ENCODE assay signal across 8 mouse cellular contexts in genomic region chrX:10577356-10577755, GRCm38 (mm10).
DNase-seq lines count a peak whose midpoint lies in the region; ATAC-seq and TF ChIP-seq lines count a peak whose summit lies in the region.

No protein-coding gene starts in this region.

- peak; percentile 41; the same call in 1 of the 2 replicates for TF ChIP-seq CTCF in liver, embryonic 14.5 days (IDR thresholded peaks at IDR 0.05; ENCODE audit: low read depth)

- 36% methylated on average over 1 of the region's 1 CpGs for WGBS in liver, embryonic 14.5 days (ENCODE audit: insufficient replicate concordance)
- 24% methylated on average over 1 of the region's 1 CpGs for WGBS in liver, embryonic 12.5 days (ENCODE audit: insufficient replicate concordance)

- no peak overlapping the region for H3K4me3 ChIP-seq in liver, embryonic 14.5 days (ENCODE audit: insufficient read depth in 1 of 2, low read depth in 2 of 2, low read length in 2 of 2)
- H3K4me3 ChIP-seq in liver, embryonic 12.5 days = no peak overlapping the region

- ATAC-seq in frontal cortex, adult (ENCODE audit: low TSS enrichment) = peak; percentile 59; the same call in 1 of the 2 replicates
- ATAC-seq in liver, embryonic 14.5 days (ENCODE audit: insufficient read depth) = no peak
- no peak for ATAC-seq in liver, embryonic 12.5 days
- ATAC-seq in monocyte, adult 5-6 weeks (replicated peaks; ENCODE audit: insufficient number of reproducible peaks, low FRiP score, low TSS enrichment, poor library complexity, severe bottlenecking) = no peak

- no peaks in the 10 kb centered on the region for H3K27me3 ChIP-seq in liver, embryonic 14.5 days (ENCODE audit: control insufficient read depth, insufficient read depth, low read length)
- no peaks in the 10 kb centered on the region for H3K27me3 ChIP-seq in liver, embryonic 12.5 days (replicated peaks)

- H3K4me2 ChIP-seq in liver, embryonic 14.5 days (ENCODE audit: low read depth) = no peak overlapping the region
- no peak overlapping the region for H3K4me2 ChIP-seq in liver, embryonic 12.5 days

- DNase-seq in frontal cortex, postnatal 10 days (ENCODE audit: low spot score in 2 of 2) = no peak
- DNase-seq in liver, embryonic 14.5 days (ENCODE audit: low read depth in 3 of 3, low spot score in 3 of 3) = no peak
- peak; percentile 28 for DNase-seq in brain, embryonic 18.5 days (ENCODE audit: low read depth, low spot score)
- peak; percentile 32 for DNase-seq in mesoderm, embryonic 11.5 days (ENCODE audit: low read depth, low spot score)
- DNase-seq in T-cell, adult 2 months (ENCODE audit: low spot score) = no peak

- no peak overlapping the region for H3K9ac ChIP-seq in liver, embryonic 14.5 days (replicated peaks)
- H3K9ac ChIP-seq in liver, embryonic 12.5 days = no peak overlapping the region

- no peak overlapping the region for H3K27ac ChIP-seq in liver, embryonic 14.5 days
- no peak overlapping the region for H3K27ac ChIP-seq in liver, embryonic 12.5 days

- no peaks in the 10 kb centered on the region for H3K4me1 ChIP-seq in liver, embryonic 14.5 days (replicated peaks; ENCODE audit: control insufficient read depth in 2 of 2, insufficient read depth in 2 of 2, low read length in 1 of 2)
- H3K4me1 ChIP-seq in liver, embryonic 12.5 days = no peaks in the 10 kb centered on the region

- H3K36me3 ChIP-seq in liver, embryonic 14.5 days (replicated peaks; ENCODE audit: control insufficient read depth, insufficient read depth, low read depth) = no peaks in the 10 kb centered on the region
- no peaks in the 10 kb centered on the region for H3K36me3 ChIP-seq in liver, embryonic 12.5 days

- TF ChIP-seq EP300 in liver, embryonic 14.5 days (IDR thresholded peaks at IDR 0.05; ENCODE audit: low read depth) = no peak

- no peaks in the 10 kb centered on the region for H3K9me3 ChIP-seq in liver, embryonic 14.5 days (ENCODE audit: control insufficient read depth, low read length)
- H3K9me3 ChIP-seq in liver, embryonic 12.5 days (replicated peaks) = no peaks in the 10 kb centered on the region

Comparison
In these comparisons a context has a peak if more than half of its experiments do, and no peak if none do; other contexts are left out.
1. DNase-seq: peak in brain, embryonic 18.5 days (single experiment) and mesoderm, embryonic 11.5 days (single experiment); none in frontal cortex, postnatal 10 days (0 of 2), liver, embryonic 14.5 days (0 of 3) and T-cell, adult 2 months (single experiment).